Mouse (Mus musculus): ENCODE measurements around the gene Ldlrad1. TPM values are rescaled to one million over a fixed set of nuclear protein-coding genes. Genes with fewer than 3 reads are reported as not detected.

Gene Ldlrad1
- polyA plus RNA-seq, 1 experiment from 2014 or later = not detected

DNA sequence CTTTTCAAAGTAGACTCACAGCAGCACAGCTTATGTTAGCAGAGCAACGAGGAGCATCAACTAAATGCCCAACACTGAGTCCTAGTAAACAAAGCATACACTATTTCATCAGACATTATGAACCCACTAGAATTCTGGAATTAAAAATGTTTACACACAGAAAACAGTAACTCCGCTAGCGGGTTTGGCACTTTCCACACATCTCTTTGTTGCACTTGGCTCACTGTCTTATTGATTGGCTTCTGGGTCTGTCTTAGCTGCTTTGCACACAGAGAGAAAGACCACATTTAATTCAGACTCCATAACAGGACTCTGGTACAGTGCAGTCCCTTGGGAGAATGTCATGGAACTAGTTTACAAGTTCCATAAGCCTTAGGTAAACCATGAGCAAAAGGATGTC, 39.1 kb downstream of the Ldlrad1 start:
- no peak overlapping the region for H3K4me2 ChIP-seq (ENCODE audit: low read length)
- no peak overlapping the region for H3K4me3 ChIP-seq (replicated peaks; ENCODE audit: low read length)
- no peak for ATAC-seq
- H3K36me3 ChIP-seq (ENCODE audit: control insufficient read depth, insufficient read depth) = peaks cover 2% of the 10 kb centered on the region; the same call in 1 of the 2 replicates
- H3K27ac ChIP-seq (ENCODE audit: low read length) = no peak overlapping the region
- H3K4me1 ChIP-seq (replicated peaks; ENCODE audit: control insufficient read depth, insufficient read depth, low read length) = peaks cover 16% of the 10 kb centered on the region
- no peaks in the 10 kb centered on the region for H3K27me3 ChIP-seq (replicated peaks; ENCODE audit: control insufficient read depth, insufficient read depth, low read length)
- H3K9me3 ChIP-seq (ENCODE audit: control insufficient read depth, low read length) = no peaks in the 10 kb centered on the region
- H3K9ac ChIP-seq (replicated peaks; ENCODE audit: low read depth, low read length) = no peak overlapping the region
- 59% methylated on average over 3 of the region's 3 CpGs for WGBS

DNA sequence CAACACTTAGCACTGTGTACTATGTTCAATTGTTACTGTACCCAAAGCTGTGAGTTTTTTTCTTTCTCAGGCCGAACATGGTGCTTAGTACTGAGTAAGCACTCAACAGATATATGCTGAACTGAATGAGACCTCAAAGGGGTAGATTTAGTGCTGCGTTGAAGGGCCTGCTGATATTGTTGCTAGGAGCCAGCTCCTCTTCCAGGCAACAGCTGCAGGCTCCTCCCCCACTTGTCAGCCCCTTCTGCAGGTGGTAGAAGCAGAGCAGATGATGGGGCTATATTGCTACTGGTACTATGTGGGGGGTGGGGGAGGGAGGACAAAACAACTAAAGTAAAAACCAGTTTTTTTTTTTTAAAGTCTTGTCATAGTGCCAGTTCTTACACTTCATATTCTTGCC, 40.5 kb downstream of the Ldlrad1 start:
- 56% methylated on average over 2 of the region's 2 CpGs for WGBS
- no peak for ATAC-seq
- Histone ChIP-seq H3K4me2 (ENCODE audit: low read length) (no peak overlapping the region), H3K27me3 (replicated peaks; ENCODE audit: control insufficient read depth, insufficient read depth, low read length) (no peaks in the 10 kb centered on the region), H3K9ac (replicated peaks; ENCODE audit: low read depth, low read length) (no peak overlapping the region), H3K4me1 (replicated peaks; ENCODE audit: control insufficient read depth, insufficient read depth, low read length) (peaks cover 20% of the 10 kb centered on the region), H3K4me3 (replicated peaks; ENCODE audit: low read length) (no peak overlapping the region), H3K27ac (ENCODE audit: low read length) (no peak overlapping the region; the same call in 1 of the 2 replicates), H3K36me3 (ENCODE audit: control insufficient read depth, insufficient read depth) (peaks cover 2% of the 10 kb centered on the region; the same call in 1 of the 2 replicates), H3K9me3 (ENCODE audit: control insufficient read depth, low read length) (no peaks in the 10 kb centered on the region)

DNA sequence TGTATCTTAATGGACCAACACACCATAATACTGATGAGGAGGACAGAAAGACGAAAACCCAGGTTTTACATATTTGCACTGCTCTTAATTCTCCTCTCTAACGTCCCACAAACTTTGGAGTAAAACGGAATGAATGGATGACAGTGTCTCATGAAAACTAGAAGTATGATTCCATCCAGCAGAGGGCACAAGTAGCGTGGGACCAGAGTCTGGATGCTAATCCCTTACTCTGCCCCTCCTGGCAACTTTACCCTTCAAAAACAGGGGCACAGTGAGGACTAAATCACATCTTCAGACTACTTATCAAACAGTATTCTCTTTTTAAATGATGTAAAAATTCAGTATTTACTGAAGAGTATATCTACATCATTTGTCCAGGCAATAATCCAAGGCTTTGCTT, 41.5 kb downstream of the Ldlrad1 start:
- ATAC-seq = no peak
- peaks cover 2% of the 10 kb centered on the region; the same call in 1 of the 2 replicates for H3K36me3 ChIP-seq (ENCODE audit: control insufficient read depth, insufficient read depth)
- no peaks in the 10 kb centered on the region for H3K9me3 ChIP-seq (ENCODE audit: control insufficient read depth, low read length)
- no peak overlapping the region for H3K4me3 ChIP-seq (replicated peaks; ENCODE audit: low read length)
- no peak overlapping the region for H3K4me2 ChIP-seq (ENCODE audit: low read length)
- no peak overlapping the region for H3K27ac ChIP-seq (ENCODE audit: low read length)
- peaks cover 21% of the 10 kb centered on the region for H3K4me1 ChIP-seq (replicated peaks; ENCODE audit: control insufficient read depth, insufficient read depth, low read length)
- WGBS = 23% methylated on average over 4 of the region's 4 CpGs
- no peak overlapping the region for H3K9ac ChIP-seq (replicated peaks; ENCODE audit: low read depth, low read length)
- no peaks in the 10 kb centered on the region for H3K27me3 ChIP-seq (replicated peaks; ENCODE audit: control insufficient read depth, insufficient read depth, low read length)

DNA sequence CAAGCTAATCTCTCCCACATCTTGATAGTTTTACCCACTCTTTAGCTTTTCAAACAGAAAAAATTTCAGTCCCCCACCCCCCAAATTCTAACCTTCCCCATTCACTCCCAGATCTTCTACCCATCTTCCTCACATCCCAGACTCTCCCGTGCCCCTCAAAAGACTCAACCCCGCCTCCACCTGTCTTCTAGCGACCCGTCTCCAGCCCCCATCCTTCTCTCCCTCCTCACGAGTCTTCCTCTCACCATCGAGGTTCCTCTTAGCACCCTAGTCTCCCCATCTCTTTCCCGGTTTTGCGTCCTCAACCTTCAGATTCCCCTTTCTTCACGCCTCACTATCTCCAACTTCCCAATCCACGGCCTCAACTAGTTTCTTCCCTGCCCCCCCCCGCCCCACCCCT, 43.5 kb downstream of the Ldlrad1 start:
- Histone ChIP-seq H3K4me3 (replicated peaks; ENCODE audit: low read length) (peak overlapping the region; percentile 78), H3K9me3 (ENCODE audit: control insufficient read depth, low read length) (no peaks in the 10 kb centered on the region), H3K27ac (ENCODE audit: low read length) (no peak overlapping the region), H3K9ac (replicated peaks; ENCODE audit: low read depth, low read length) (peak overlapping the region; percentile 79), H3K4me1 (replicated peaks; ENCODE audit: control insufficient read depth, insufficient read depth, low read length) (peaks cover 21% of the 10 kb centered on the region), H3K36me3 (ENCODE audit: control insufficient read depth, insufficient read depth) (no peaks in the 10 kb centered on the region), H3K27me3 (replicated peaks; ENCODE audit: control insufficient read depth, insufficient read depth, low read length) (no peaks in the 10 kb centered on the region), H3K4me2 (ENCODE audit: low read length) (peak overlapping the region; percentile 67)
- WGBS = under 1% methylated on average over 11 of the region's 11 CpGs
- no peak for ATAC-seq

DNA sequence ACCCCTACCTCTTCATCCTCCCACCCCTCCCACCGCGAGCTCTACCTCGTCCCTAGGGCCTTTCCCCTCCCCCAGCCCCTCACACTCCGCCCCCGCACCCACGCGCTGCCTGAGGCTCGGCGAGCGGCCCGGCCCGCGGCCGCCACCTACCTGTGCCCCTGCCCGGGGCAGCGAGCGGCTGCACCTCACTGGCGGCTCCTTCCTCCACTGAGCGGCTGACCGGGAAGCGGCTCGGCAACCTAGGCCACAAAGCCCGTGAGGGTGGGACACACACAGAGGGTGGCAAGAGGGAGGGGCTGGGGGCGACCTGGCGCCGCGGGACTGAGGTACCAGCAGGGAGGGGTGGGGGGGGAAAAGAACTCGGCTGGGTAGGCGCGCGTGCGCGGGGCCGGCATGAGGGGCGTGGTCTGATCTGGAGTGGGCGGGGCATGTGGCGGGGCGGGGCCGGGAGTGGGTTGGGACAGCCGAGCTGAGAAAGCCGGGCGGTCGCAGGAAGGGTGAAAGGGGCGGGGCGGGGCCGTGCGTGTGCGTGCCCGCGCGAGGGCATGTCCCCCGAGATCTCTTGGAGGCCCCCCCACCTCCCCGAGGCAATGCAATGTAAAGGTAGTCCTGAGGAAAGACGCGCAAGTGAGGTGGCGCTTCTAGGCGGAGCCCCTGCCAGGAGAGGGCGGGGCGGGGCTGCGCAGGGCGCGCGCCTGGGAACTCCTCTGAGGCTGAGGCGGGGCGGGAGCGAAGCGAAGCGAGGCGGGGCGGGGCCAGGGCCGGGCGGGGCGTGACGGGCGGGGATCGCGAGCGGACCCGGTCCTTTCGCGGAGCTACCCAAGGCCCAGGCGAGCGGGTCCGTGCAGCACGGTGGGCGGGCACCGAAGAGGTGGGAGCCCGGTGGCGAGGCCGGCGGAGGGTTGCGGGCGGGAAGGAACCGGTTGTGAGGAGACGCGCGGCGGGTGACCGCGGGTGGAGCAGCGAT, 44.4 kb downstream of the Ldlrad1 start, which contains the start of the genes Lrrc42 and Hspb11:
Gene Lrrc42, minus strand, starts transcription at position 408 of the 967 bp plus-strand sequence.
Gene Hspb11, plus strand, starts transcription at position 469 of the 967 bp plus-strand sequence.
- Histone ChIP-seq H3K9ac (replicated peaks; ENCODE audit: low read depth, low read length) (peak within 1 kb of the TSS; percentile 79), H3K27ac (ENCODE audit: low read length) (peak within 1 kb of the TSS; percentile 68), H3K4me3 (replicated peaks; ENCODE audit: low read length) (peak within 1 kb of the TSS; percentile 78), H3K36me3 (ENCODE audit: control insufficient read depth, insufficient read depth) (no peaks in the 10 kb centered on the region), H3K4me2 (ENCODE audit: low read length) (peak within 1 kb of the TSS; percentile 71), H3K27me3 (replicated peaks; ENCODE audit: control insufficient read depth, insufficient read depth, low read length) (no peaks in the 10 kb centered on the region), H3K4me1 (replicated peaks; ENCODE audit: control insufficient read depth, insufficient read depth, low read length) (peaks cover 21% of the 10 kb centered on the region), H3K9me3 (ENCODE audit: control insufficient read depth, low read length) (no peaks in the 10 kb centered on the region)
- WGBS = under 1% methylated on average over 91 of the region's 101 CpGs
- peak; percentile 95 for ATAC-seq

DNA sequence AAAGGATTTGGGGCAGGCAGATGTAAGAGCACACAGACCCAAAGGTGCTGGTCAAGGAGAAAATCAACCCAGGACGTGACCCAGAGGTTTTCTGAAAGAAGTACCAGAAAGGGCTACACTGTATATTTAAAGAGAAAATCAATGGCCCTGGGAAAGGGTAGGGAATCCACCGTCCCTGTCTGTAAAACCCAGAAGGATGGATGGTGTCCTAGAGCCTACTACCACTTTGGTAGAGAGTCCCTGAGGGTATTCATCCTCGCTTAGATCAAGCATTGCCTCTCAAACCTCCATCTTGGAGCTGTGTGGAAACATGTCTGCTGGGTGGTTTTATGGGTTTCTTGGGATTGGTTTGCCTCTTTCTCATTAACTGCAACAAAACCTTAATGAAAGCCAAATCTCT, 45.4 kb downstream of the Ldlrad1 start:
- H3K9me3 ChIP-seq (ENCODE audit: control insufficient read depth, low read length) = no peaks in the 10 kb centered on the region
- H3K27me3 ChIP-seq (replicated peaks; ENCODE audit: control insufficient read depth, insufficient read depth, low read length) = no peaks in the 10 kb centered on the region
- H3K9ac ChIP-seq (replicated peaks; ENCODE audit: low read depth, low read length) = peak overlapping the region; percentile 79
- WGBS = 15% methylated on average over 3 of the region's 3 CpGs
- ATAC-seq = no peak
- H3K4me3 ChIP-seq (replicated peaks; ENCODE audit: low read length) = peak overlapping the region; percentile 78
- H3K36me3 ChIP-seq (ENCODE audit: control insufficient read depth, insufficient read depth) = no peaks in the 10 kb centered on the region
- H3K4me1 ChIP-seq (replicated peaks; ENCODE audit: control insufficient read depth, insufficient read depth, low read length) = peaks cover 17% of the 10 kb centered on the region
- peak overlapping the region; percentile 71 for H3K4me2 ChIP-seq (ENCODE audit: low read length)
- H3K27ac ChIP-seq (ENCODE audit: low read length) = peak overlapping the region; percentile 33; the same call in 1 of the 2 replicates

DNA sequence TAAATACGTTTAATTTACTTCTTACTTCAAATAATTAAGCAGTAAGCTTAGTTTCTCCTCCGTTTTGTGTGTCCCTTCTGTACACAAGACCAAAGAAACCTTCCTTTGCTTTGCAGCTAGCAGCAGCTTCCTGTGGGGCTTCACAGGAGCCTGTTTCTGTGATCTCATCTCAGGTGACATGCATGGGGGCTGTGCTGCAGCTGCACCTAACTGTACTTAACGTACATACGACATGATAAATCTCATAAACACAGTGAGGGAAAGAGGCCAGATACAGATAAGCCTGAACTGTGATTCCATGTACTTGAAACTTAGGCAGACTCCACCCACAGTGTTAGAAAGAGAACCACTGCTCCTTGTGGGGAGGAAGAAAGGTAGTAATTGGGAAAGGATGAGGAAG, 51.0 kb downstream of the Ldlrad1 start:
- Histone ChIP-seq H3K4me3 (replicated peaks; ENCODE audit: low read length) (no peak overlapping the region), H3K9me3 (ENCODE audit: control insufficient read depth, low read length) (no peaks in the 10 kb centered on the region), H3K36me3 (ENCODE audit: control insufficient read depth, insufficient read depth) (no peaks in the 10 kb centered on the region), H3K4me2 (ENCODE audit: low read length) (no peak overlapping the region), H3K27me3 (replicated peaks; ENCODE audit: control insufficient read depth, insufficient read depth, low read length) (no peaks in the 10 kb centered on the region), H3K9ac (replicated peaks; ENCODE audit: low read depth, low read length) (no peak overlapping the region), H3K4me1 (replicated peaks; ENCODE audit: control insufficient read depth, insufficient read depth, low read length) (no peaks in the 10 kb centered on the region), H3K27ac (ENCODE audit: low read length) (no peak overlapping the region)
- ATAC-seq = no peak
- 77% methylated on average over 4 of the region's 4 CpGs for WGBS

Other genes with a start within 250 kb of the Ldlrad1 start
- 74.3 and 90.5 TPM in 2 replicates for gene Mrpl37, start 142.3 kb upstream of the Ldlrad1 start, polyA plus RNA-seq (2015; fragmentation: Nextera tagmentation; extraction: Ambion mirVana)
- 3.3 and 4.0 TPM in 2 replicates for gene Cyb5rl, start 142.2 kb upstream of the Ldlrad1 start, polyA plus RNA-seq (2015; fragmentation: Nextera tagmentation; extraction: Ambion mirVana)
- not detected in 2 replicates for gene Cdcp2, start 112.3 kb upstream of the Ldlrad1 start, polyA plus RNA-seq (2015; fragmentation: Nextera tagmentation; extraction: Ambion mirVana)
- 375 and 431 TPM in 2 replicates for gene Tmem59, start 30.8 kb upstream of the Ldlrad1 start, polyA plus RNA-seq (2015; fragmentation: Nextera tagmentation; extraction: Ambion mirVana)
- gene Tceanc2, start 30.1 kb upstream of the Ldlrad1 start, polyA plus RNA-seq (2015; fragmentation: Nextera tagmentation; extraction: Ambion mirVana) = 21.1 TPM in 2 replicates
- 58.6 and 59.9 TPM in 2 replicates for gene Lrrc42, start 44.4 kb downstream of the Ldlrad1 start, polyA plus RNA-seq (2015; fragmentation: Nextera tagmentation; extraction: Ambion mirVana)
- gene Hspb11, start 44.4 kb downstream of the Ldlrad1 start, polyA plus RNA-seq (2015; fragmentation: Nextera tagmentation; extraction: Ambion mirVana) = 34.6 and 43.1 TPM in 2 replicates
- gene Dio1, start 98.0 kb downstream of the Ldlrad1 start, polyA plus RNA-seq (2015; fragmentation: Nextera tagmentation; extraction: Ambion mirVana) = not detected in 2 replicates
- 52.0 and 55.4 TPM in 2 replicates for gene Yipf1, start 105.2 kb downstream of the Ldlrad1 start, polyA plus RNA-seq (2015; fragmentation: Nextera tagmentation; extraction: Ambion mirVana)
- 19.9 and 21.9 TPM in 2 replicates for gene Ndc1, start 158.6 kb downstream of the Ldlrad1 start, polyA plus RNA-seq (2015; fragmentation: Nextera tagmentation; extraction: Ambion mirVana)
- 1.1 TPM in 2 replicates for gene Glis1, start 225.4 kb downstream of the Ldlrad1 start, polyA plus RNA-seq (2015; fragmentation: Nextera tagmentation; extraction: Ambion mirVana)

Data from forebrain, embryonic 16.5 days (tissue).